Mouse (Mus musculus) hindbrain, embryonic 14.5 days (tissue): ENCODE data around the gene Stat5b. TPM values are rescaled to one million over a fixed set of nuclear protein-coding genes. Genes with fewer than 3 reads are reported as not detected.

ENCODE experiments used
- ATAC-seq: fragments of 200-750 bp; cut with Nextera tagmentation; 2 replicates; pipeline ENCODE4 v1.8.0; 2017; ENCODE audit warnings: moderate number of reproducible peaks, mild to moderate bottlenecking, moderate TSS enrichment, moderate library complexity; ENCODE audit not compliant: low FRiP score
- DNase-seq: peaks from one replicate; pipeline ENCODE4 v3.0.0-alpha.2; 2015; ENCODE audit warnings: low spot score
- H3K27ac ChIP-seq: fragments of 300-500 bp; sonication (generic); 2 replicates; pipeline ENCODE4 v1.5.1; 2014; ENCODE audit warnings: mild to moderate bottlenecking, moderate library complexity
- H3K27me3 ChIP-seq: fragments of 300-500 bp; sonication (generic); 2 replicates; pipeline ENCODE4 v1.6.1; 2014; ENCODE audit warnings: mild to moderate bottlenecking, low read length, mixed read lengths; ENCODE audit not compliant: control insufficient read depth, insufficient read depth
- H3K36me3 ChIP-seq: fragments of 300-500 bp; sonication (generic); replicated peaks from 2 replicates; pipeline ENCODE4 v1.6.1; 2014; ENCODE audit not compliant: control insufficient read depth, insufficient read depth
- H3K4me1 ChIP-seq: fragments of 300-500 bp; sonication (generic); replicated peaks from 2 replicates; pipeline ENCODE4 v1.6.1; 2014; ENCODE audit warnings: antibody characterized with exemption, low read length, mixed read lengths; ENCODE audit not compliant: control insufficient read depth, insufficient read depth
- H3K4me2 ChIP-seq: fragments of 300-500 bp; sonication (generic); replicated peaks from 2 replicates; pipeline ENCODE4 v1.6.1; 2014; ENCODE audit warnings: mild to moderate bottlenecking, moderate library complexity
- H3K4me3 ChIP-seq: fragments of 300-500 bp; sonication (generic); replicated peaks from 2 replicates; pipeline ENCODE4 v1.5.1; 2014; ENCODE audit warnings: mild to moderate bottlenecking, low read length
- H3K9ac ChIP-seq: fragments of 300-500 bp; sonication (generic); 2 replicates; pipeline ENCODE4 v1.6.1; 2014
- H3K9me3 ChIP-seq: fragments of 300-500 bp; sonication (generic); 2 replicates; pipeline ENCODE4 v1.6.1; 2016; ENCODE audit warnings: low read length; ENCODE audit not compliant: control insufficient read depth
- WGBS: fragments of 180-500 bp; shearing (Covaris S2); extraction: QIAGEN DNeasy Blood & Tissue Kit; methylation state at CpG from one replicate; pipeline ENCODE4 v1.1.7; 2014; 5-methylcytosine and 5-hydroxymethylcytosine counted together
- polyA plus RNA-seq: library from polyadenylated mRNA; unstranded; fragments of >200 nt; fragmentation: Nextera tagmentation; extraction: Ambion mirVana; gene quantifications from 2 replicates; pipeline ENCODE4 v1.2.1, GENCODE M21; 2014

The Stat5b gene
- polyA plus RNA-seq, 1 experiment from 2014 or later, result 19.0 TPM

DNA sequence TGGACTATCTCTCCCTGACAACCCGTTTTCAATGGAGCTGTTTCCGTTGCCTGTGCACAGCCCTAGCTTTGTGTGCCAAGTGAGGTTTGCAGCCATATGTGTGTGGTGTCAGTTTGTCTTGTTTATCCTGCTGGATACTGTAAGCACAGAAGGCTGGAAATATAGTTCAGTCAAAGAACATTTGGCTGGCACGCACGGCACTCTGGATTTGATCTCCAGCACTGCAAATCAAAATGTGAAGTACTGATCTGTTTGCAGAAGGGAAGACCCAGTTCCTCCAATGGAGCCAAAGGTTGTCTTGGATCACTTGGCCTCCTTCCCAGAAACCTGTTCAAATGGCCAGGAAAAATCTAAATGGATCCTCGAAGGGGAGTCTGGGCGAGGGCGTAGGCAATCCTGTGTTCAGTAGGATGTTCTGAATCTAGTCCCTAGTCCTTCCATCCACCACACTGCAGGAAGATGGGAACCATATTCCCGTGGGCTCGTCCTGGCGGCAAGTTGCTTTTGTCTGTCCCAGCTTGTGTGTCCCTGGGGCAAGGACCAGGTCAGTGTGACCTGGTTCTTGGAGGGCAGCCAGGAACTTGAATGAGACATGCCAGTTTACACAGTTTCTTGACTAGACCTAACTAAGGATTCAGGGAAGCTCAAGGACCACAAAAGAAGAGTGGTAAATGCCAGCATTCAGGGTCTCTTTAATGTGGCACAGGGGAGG lies 19.9 kb upstream of the Stat5b start:
- no peak for DNase-seq
- Histone ChIP-seq H3K4me2 (no peak overlapping the region), H3K9ac (no peak overlapping the region), H3K36me3 (no peaks in the 10 kb centered on the region), H3K4me3 (no peak overlapping the region), H3K27ac (no peak overlapping the region), H3K27me3 (no peaks in the 10 kb centered on the region), H3K9me3 (no peaks in the 10 kb centered on the region), H3K4me1 (no peaks in the 10 kb centered on the region)
- no peak for ATAC-seq
- whole genome bisulfite sequencing, result 83% methylated on average over 10 of the region's 10 CpGs

GRCm38 (mm10) chr11:100865618-100866017 lies 15.1 kb upstream of the Stat5b start:
- H3K4me1 ChIP-seq, result no peaks in the 10 kb centered on the region
- no peak for DNase-seq
- H3K27me3 ChIP-seq, result peaks cover 14% of the 10 kb centered on the region; the same call in 1 of the 2 replicates
- WGBS, result 86% methylated on average over 7 of the region's 7 CpGs
- no peak overlapping the region for H3K9ac ChIP-seq
- no peak overlapping the region for H3K27ac ChIP-seq
- ATAC-seq, result no peak
- H3K4me2 ChIP-seq, result no peak overlapping the region
- no peaks in the 10 kb centered on the region for H3K36me3 ChIP-seq
- no peak overlapping the region for H3K4me3 ChIP-seq
- no peaks in the 10 kb centered on the region for H3K9me3 ChIP-seq

DNA sequence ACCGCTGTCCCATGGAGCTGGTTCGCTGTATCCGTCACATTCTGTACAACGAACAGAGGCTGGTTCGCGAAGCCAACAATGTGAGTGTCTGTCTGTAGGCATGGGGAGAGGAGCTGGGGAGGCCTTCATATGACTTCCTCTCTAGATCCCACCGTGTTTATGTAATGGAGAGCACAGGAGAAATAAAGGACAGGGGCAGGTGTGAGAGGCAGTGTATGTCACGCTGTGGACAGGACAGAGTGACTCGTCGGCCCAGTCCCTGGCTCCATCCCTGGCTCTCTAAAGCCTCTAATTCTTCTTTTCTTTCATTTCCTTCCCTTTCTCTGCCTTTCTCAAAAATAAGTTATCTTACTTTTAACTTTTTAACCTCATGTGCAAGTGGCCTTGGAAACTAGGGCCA lies 12.6 kb upstream of the Stat5b start:
- Histone ChIP-seq H3K4me2 (no peak overlapping the region), H3K36me3 (no peaks in the 10 kb centered on the region), H3K27me3 (peaks cover 38% of the 10 kb centered on the region), H3K27ac (no peak overlapping the region), H3K4me3 (no peak overlapping the region), H3K9me3 (no peaks in the 10 kb centered on the region), H3K9ac (no peak overlapping the region), H3K4me1 (no peaks in the 10 kb centered on the region; the same call in 1 of the 2 replicates)
- WGBS, result 91% methylated on average over 10 of the region's 10 CpGs
- DNase-seq (no peak), ATAC-seq (no peak)

DNA sequence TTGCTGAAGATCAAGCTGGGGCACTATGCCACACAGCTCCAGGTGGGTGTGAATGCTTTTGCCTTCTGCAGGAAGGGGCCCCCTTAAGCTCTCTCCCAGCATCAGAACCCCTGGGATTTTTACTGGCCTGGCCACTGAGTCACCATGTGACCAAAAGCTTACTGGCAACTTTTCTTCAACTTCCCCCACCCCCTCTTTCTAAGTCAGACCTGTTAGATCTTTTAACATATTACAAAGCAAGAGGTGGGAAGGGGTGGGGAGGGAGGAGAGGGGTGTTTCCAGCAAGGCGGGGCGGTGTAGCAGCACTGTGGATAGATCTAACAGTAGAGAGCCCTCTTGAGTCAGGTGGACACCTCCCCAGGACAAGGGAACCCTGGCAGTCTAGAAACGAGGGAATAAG lies 11.3 kb upstream of the Stat5b start:
- Histone ChIP-seq H3K4me2 (no peak overlapping the region), H3K9ac (no peak overlapping the region), H3K36me3 (no peaks in the 10 kb centered on the region), H3K9me3 (no peaks in the 10 kb centered on the region), H3K27me3 (peaks cover 38% of the 10 kb centered on the region), H3K27ac (no peak overlapping the region), H3K4me1 (no peaks in the 10 kb centered on the region; the same call in 1 of the 2 replicates), H3K4me3 (no peak overlapping the region)
- DNase-seq, result no peak
- 39% methylated on average over 3 of the region's 3 CpGs for WGBS
- no peak for ATAC-seq

DNA sequence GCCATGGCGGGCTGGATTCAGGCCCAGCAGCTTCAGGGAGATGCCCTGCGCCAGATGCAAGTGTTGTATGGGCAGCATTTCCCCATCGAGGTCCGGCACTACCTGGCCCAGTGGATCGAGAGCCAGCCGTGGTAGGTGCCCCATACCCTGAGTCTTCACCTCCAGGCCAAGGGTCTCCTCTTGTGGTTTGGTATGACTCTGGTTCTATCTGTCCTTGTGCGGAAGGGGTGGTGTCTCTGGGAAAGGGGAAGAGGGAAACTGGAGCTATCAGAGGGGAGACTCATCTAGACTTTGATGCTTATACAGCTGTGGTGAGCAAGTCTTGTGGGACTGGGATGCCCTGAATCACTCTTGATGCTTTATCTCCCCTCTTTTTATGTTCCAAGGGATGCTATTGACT lies 10.8 kb upstream of the Stat5b start:
- H3K9ac ChIP-seq, result no peak overlapping the region
- H3K4me2 ChIP-seq, result no peak overlapping the region
- no peak overlapping the region for H3K4me3 ChIP-seq
- no peaks in the 10 kb centered on the region; the same call in 1 of the 2 replicates for H3K4me1 ChIP-seq
- WGBS, result 84% methylated on average over 7 of the region's 7 CpGs
- H3K9me3 ChIP-seq, result no peaks in the 10 kb centered on the region
- ATAC-seq (no peak), DNase-seq (no peak)
- peaks cover 38% of the 10 kb centered on the region for H3K27me3 ChIP-seq
- H3K36me3 ChIP-seq, result no peaks in the 10 kb centered on the region
- H3K27ac ChIP-seq, result no peak overlapping the region

DNA sequence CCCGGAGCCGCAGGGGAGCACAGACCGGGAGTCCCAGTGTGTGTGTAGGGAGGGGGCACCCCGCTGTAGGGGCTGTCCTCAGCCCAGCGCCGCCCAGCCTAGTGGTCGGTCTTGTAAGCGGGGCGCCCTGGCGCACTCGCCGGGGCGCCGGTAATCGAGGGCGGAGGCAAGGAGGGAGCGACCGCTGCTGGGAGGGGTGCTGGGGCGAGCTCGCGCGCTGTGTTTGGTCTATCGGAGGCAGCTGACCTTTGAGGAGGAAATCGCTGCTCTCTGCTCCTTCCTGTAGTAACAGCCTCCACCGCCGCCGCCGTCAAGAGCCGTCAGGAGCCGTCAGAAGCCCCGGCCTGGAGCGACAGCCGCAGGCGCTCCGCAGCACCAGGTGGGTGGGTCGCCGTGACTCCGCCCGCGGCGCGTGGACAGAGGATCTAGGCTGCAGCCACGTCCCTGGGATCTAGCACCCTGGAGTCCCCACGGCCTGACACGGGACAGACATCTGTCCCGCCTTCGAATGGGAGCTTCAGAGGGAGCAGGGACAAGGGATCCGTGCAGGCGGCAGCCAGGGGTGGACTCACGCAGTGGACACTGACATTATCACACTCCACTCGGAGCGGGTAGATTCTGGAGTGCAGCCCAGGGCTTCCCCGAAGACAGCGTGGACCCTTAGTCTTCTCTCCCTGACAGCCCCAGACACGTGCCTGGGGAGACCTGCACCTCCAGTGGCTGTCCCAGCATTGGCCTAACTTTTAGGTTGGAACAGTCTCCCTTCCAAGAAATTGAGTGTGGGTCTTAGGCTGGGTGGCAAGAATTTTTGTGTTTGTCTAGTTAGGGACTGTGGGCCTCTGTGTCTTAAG lies 9.9 kb upstream of the Stat5b start:
- H3K36me3 ChIP-seq, result no peaks in the 10 kb centered on the region
- peak overlapping the region; percentile 40 for H3K4me3 ChIP-seq
- H3K4me2 ChIP-seq, result peak overlapping the region; percentile 58
- H3K4me1 ChIP-seq, result no peaks in the 10 kb centered on the region; the same call in 1 of the 2 replicates
- ATAC-seq, result peak; percentile 40; the same call in 1 of the 2 replicates
- H3K9me3 ChIP-seq, result no peaks in the 10 kb centered on the region
- peak; percentile 41 for DNase-seq
- no peak overlapping the region for H3K27ac ChIP-seq
- peaks cover 38% of the 10 kb centered on the region for H3K27me3 ChIP-seq
- WGBS, result 3% methylated on average over 54 of the region's 55 CpGs
- H3K9ac ChIP-seq, result peak overlapping the region; percentile 49

GRCm38 (mm10) chr11:100859579-100860075 lies 9.1 kb upstream of the Stat5b start:
- Histone ChIP-seq H3K9me3 (no peaks in the 10 kb centered on the region), H3K4me3 (peak overlapping the region; percentile 40), H3K9ac (no peak overlapping the region), H3K27ac (no peak overlapping the region), H3K27me3 (peaks cover 38% of the 10 kb centered on the region), H3K36me3 (no peaks in the 10 kb centered on the region), H3K4me1 (no peaks in the 10 kb centered on the region; the same call in 1 of the 2 replicates), H3K4me2 (peak overlapping the region; percentile 58)
- ATAC-seq, result no peak
- WGBS, result 49% methylated on average over 6 of the region's 6 CpGs
- no peak for DNase-seq

DNA sequence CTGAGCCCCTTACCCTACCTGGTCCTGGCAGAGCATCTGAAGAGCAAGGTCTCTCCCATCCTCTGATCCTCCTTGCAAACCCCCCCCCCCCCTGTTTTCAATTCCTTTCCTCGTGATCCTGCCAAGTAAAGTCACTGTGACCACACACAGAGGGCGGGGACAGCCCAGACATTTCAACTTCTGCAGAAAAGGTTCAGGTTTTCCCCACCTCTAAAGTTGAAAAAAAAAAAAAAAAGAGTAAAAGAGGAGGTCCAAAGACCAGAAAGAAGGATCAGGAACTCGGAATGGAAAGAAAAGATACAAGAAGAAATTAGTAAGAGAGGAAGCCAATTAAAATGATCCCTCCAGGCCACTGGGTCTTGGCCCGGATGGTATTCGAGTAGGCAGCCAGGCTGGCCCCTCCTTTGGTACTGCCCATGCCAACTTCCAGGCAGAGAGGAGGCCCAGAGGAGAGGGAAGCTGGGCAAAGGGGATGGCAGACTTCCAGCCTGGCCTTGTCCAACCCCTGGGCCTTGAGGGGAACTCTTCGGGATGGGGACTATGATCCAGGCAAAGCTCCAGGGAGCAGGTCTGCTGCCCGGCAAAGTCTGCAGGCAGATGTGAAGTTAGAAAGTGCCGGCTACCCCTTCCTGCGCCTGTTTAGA lies 8.5 kb upstream of the Stat5b start, which contains the start of gene Stat5a:
TSS of gene Stat5a (plus strand) at position 417 of the 644 bp plus-strand sequence.
- 64% methylated on average over 9 of the region's 9 CpGs for WGBS
- Histone ChIP-seq H3K27me3 (peaks cover 38% of the 10 kb centered on the region), H3K4me1 (no peaks in the 10 kb centered on the region; the same call in 1 of the 2 replicates), H3K27ac (no peak within 1 kb of the TSS), H3K4me2 (peak within 1 kb of the TSS; percentile 58), H3K4me3 (peak within 1 kb of the TSS; percentile 40), H3K9ac (peak within 1 kb of the TSS; percentile 49), H3K9me3 (no peaks in the 10 kb centered on the region), H3K36me3 (no peaks in the 10 kb centered on the region)
- ATAC-seq (no peak), DNase-seq (no peak)

GRCm38 (mm10) chr11:100857960-100858359 lies 7.4 kb upstream of the Stat5b start:
- 72% methylated on average over 6 of the region's 6 CpGs for WGBS
- no peak overlapping the region for H3K4me3 ChIP-seq

More at GRCm38 (mm10) chr11:100857960-100858359, 7.4 kb upstream of the Stat5b start:
- no peak overlapping the region for H3K27ac ChIP-seq
- H3K4me2 ChIP-seq, result no peak overlapping the region
- no peaks in the 10 kb centered on the region for H3K36me3 ChIP-seq
- H3K27me3 ChIP-seq, result peaks cover 38% of the 10 kb centered on the region
- no peaks in the 10 kb centered on the region for H3K9me3 ChIP-seq
- no peak for DNase-seq
- no peak overlapping the region for H3K9ac ChIP-seq
- ATAC-seq, result no peak
- no peaks in the 10 kb centered on the region; the same call in 1 of the 2 replicates for H3K4me1 ChIP-seq
